Mouse (Mus musculus): Measurements from ENCODE around the gene Eef1akmt3.

Gene Eef1akmt3

GRCm38 (mm10) chr10:127055406-127055805 lies 14.1 kb upstream of the Eef1akmt3 start:
- CTCF ChIA-PET = no interaction called here

GRCm38 (mm10) chr10:127054646-127055045 lies 13.3 kb upstream of the Eef1akmt3 start:
- CTCF ChIA-PET = no interaction called here

DNA sequence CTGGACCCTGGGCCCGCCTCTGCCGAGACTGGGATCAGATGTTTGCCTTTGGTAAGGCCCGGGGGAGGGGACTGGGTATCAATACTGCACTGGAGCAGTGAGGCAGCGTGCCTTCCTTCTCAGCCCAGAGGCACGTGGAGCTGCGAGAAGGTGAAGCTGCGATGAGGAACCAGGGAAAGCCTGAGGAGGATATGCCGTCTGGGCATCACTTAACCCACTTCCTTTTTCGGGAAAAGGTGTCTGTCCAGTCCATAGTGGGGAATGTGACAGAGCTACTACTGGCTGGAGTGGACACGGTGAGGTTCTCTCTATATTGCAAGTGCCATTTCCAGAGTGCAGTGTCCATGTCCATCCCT lies 8.8 kb upstream of the Eef1akmt3 start:
- CTCF ChIA-PET = interaction anchor here (0.6 kb wide), 1 partner anchor 1433 kb away, joined by 4 read pairs; no protein-coding TSS in a partner anchor

- CTCF ChIA-PET = no interaction called here
Observed at GRCm38 (mm10) chr10:127049395-127050118, 8.2 kb upstream of the Eef1akmt3 start.

DNA sequence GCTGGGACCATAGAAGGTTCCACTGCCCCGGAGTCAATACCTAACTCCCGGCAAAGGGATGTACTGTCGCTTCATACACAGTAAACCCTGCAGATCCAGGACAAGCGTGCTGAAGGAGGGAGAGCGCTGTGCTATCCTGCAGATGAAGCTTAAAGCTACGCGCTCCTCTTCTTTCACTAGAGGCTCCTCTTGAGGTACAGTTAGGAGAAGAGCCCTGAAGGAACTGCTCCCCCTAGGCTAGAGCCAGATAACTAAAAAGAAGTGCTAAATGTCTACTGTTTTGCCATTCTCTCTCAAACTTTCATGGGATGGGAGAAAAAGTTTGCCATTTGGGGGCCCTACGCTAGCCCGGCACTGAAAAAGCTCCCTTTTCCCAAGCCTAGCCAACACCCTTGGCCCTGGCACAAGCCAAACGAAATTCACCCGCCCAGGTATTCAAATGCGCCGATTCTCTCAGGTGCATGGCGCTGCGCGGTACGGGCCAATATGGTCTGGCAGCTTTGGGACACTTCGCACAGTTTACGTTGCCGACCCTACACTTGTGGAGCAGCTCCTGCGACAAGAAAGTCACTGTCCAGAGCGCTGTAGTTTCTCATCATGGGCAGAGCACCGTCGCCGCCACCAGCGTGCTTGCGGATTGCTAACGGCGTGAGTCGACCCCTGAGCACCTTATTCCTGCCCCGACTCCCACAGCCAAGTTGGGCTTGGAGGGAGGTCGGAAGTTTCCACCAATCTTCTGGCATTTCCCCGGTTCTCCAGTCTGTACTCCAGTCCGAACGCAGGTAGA lies 7.5 kb upstream of the Eef1akmt3 start:
- CTCF ChIA-PET = no interaction called here

DNA sequence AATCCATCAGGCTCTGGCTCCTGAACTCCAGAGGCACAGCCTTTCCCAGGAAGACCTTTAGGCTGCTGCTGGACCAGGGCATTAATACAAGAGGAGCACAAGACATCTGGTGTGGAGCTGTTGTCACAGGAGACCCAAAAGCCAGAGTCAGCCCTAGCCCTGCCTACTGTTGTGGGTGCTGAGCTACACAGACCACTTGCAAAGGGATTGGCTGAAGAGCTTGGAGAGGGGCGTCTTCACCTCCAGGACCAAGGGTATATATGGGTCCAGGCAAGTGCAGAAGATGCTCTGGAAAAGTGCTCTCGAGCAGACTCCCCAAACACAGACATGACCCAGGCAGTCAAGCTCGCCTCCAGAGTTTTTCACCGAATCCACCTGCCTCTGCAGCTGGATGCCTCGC lies 6.6 kb upstream of the Eef1akmt3 start, which contains the start of gene Cyp27b1:
TSS of gene Cyp27b1 (plus strand) at position 297 of the 400 bp plus-strand sequence.
- CTCF ChIA-PET = no interaction called here

GRCm38 (mm10) chr10:127043187-127043586 lies 1.9 kb upstream of the Eef1akmt3 start:
- CTCF ChIA-PET = no interaction called here

DNA sequence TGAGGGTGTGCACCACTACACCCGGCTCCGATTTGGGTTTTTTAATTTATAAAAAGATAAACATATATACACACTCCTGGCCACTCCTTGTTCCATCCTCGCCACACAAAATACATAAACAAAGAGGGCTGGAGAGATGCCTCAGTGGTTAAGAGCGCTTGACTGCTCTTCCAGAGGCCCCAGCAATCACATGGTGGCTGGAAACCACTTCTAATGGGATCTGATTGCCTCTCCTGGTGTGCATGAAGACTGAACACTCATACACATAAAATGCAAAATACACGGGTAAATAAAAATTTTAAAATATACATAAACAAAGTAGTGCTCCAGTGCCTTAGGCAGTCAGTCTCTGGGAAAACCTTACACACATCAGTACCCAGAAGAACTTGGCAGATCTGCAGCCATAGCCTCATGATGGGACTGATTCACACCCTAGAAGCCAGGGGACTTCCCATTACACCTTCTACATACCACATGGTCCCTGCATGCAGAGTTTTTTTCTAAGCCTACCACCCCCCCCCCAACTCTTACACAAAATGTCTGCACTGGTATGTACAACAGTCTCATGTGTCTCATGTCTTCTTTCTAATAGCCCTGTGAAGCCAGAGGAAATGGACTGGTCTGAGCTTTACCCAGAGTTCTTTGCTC lies 1.3 kb upstream of the Eef1akmt3 start:
- CTCF ChIA-PET = no interaction called here

GRCm38 (mm10) chr10:127041774-127042338 lies 543 bp upstream of the Eef1akmt3 start:
- CTCF ChIA-PET = no interaction called here

- CTCF ChIA-PET = interaction anchor here (0.5 to 0.7 kb wide), 3 partner anchors 34 to 1871 kb away, joined by 4 to 6 read pairs (median 5); no protein-coding TSS in a partner anchor
Observed at GRCm38 (mm10) chr10:127040569-127041214, 621 bp downstream of the Eef1akmt3 start.

- CTCF ChIA-PET = interaction anchor here (0.7 kb wide), 1 partner anchor 8 kb away, joined by 34 read pairs; no protein-coding TSS in a partner anchor
Observed at GRCm38 (mm10) chr10:127037641-127038040, 3.7 kb downstream of the Eef1akmt3 start.

DNA sequence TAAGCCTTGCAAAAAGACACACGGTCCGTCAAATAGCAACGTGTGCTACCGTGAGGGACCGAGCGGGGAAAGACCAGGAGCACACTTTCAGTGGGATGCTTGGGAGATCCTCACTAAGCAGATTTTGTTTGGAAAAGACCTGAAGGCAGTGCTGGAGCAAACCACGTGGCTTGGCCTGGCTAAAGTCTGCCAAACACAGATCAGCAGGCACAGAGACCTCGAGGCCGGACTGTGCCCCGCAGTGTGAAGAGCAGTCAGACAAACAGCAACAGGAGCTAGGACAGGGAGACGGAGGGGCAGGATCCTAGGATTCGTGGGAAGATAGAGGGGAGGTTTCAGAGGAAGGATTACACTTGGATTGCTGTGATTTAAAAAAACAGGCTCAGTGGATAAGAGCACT lies 5.0 kb downstream of the Eef1akmt3 start:
- CTCF ChIA-PET = no interaction called here

- CTCF ChIA-PET = no interaction called here
Observed at GRCm38 (mm10) chr10:127033301-127033741, 8.0 kb downstream of the Eef1akmt3 start.

DNA sequence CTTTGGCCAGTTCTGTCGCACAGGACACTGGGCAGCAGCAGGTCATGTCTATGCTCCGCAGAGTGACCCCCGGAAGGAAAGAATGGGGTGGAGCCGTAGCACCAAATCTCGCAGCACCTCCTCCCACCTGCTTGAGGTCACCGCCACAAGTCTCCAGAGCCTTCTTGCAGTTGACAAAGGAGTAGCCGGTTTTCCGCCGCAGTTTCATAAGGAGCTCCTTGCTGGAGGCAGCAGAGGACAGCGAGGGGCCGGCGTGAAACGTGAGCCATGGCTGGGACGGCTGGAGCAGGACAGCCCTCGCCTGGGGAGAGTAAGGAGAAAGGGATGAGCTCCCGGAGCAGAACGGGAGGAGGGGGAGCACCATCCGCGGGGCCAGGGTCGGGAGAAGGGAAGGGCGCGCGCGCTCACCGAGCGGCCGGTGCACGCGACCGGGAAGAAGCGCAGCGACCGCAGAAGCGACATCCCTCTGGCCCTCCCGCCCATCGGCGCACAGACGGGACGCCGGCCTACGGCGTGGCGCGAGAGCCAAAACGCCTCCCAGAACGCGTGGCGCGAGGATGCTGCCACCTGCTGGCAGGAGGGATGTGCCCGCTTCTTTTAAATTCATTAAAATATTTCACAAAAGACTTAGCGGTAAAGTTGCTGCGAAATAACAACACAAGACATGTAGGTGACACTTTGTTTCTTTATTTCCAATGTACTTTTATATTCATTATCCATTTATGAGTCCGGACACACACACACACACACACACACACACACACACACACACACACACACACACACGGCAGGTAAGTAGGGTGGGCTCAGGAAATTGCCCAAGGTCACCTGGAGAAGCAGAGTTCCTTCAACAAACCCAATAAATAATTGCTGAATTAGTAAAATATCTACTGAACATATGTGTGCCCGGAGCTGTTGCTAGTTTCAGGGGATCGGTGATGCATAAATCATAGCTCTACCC lies 10.7 kb downstream of the Eef1akmt3 start, which contains the start of gene Tsfm:
TSS of gene Tsfm (minus strand) at position 505 of the 961 bp plus-strand sequence.
- CTCF ChIA-PET = no interaction called here

DNA sequence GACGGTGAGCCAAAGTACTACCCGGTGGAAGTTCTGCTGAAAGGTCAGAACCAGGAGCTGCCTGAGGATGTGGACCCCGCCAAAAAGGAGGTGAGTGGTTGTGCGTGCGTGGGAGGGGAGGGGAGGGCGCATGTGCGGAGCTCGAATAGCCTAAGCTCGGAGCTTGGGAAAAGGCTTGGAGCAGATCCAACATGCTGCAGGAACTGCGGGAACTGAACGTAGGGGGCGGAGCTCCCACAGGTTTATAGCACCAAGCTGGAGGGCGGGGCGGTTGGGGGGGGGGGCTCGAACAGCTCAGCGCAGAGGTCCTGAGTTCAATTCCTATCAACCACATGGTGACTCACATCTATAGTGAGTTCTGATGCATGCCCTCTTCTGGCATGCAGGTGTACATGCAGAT lies 22.9 kb downstream of the Eef1akmt3 start:
- CTCF ChIA-PET = no interaction called here

GRCm38 (mm10) chr10:127017071-127017470 lies 24.2 kb downstream of the Eef1akmt3 start:
- CTCF ChIA-PET = interaction anchor here (0.9 kb wide), 1 partner anchor 39 kb away, joined by 5 read pairs; no protein-coding TSS in a partner anchor

- CTCF ChIA-PET = interaction anchor here (0.9 kb wide), 1 partner anchor 39 kb away, joined by 5 read pairs; no protein-coding TSS in a partner anchor
Observed at GRCm38 (mm10) chr10:127016488-127016887, 24.8 kb downstream of the Eef1akmt3 start.

DNA sequence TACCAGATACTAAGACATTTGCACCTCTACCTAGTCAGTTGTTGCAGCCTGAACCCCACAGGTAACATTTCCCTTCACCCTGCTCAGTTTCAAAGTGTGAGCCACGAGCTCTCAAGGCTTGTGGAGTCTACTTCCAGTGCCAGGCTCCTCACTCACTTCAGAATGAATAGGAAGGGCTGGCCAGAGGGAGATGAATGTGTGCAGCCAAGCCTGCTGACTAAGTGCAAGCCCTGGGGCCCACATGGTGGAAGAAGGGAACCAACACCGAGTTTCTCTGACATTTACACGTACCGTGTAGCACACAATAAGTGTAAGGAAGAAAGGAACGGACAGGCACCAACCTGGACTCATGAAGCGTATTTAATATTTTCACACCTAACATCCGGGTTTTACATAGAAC lies 37.5 kb downstream of the Eef1akmt3 start:
- CTCF ChIA-PET = no interaction called here

DNA sequence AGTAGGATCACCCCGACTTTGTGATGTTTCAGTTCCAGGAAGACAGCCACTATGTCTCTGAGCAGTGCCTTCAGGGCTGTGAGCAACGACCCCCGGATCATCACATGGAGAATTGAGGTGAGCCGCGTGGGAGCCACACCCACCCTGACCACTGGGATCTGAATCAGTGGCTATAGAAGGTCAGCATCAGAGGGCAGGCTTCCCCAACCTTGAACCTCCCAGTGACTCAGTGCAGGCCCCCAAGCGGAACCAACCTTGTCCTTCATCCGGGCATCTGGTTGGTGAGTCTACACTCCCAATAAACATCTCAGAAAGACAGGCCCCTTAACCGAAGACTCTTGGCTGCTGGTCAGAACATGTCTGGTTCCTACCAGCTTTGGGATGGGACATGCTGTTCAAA lies 38.0 kb downstream of the Eef1akmt3 start:
- CTCF ChIA-PET = no interaction called here

DNA sequence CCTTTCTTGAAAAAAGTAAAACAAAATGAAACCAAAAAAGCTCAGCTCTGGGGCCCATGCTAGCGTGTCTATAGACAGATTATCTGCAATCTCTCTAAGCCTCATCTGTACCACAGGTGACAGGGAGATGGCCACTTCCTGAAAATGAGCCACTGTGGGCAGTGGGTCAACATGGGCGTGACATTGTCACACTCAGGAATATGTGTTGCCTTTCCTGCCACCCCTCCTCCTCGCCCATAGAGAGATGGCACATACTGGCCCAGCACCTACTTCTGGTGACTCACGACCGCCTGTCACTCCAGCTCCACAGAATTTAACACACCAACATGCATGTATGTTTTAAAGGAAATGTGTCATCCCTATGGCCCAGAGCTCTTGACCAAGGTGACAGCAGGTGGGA lies 38.5 kb downstream of the Eef1akmt3 start:
- CTCF ChIA-PET = no interaction called here

Measured in spleen, embryonic (tissue).